Mouse (Mus musculus) hindbrain, embryonic 12.5 days (tissue): ENCODE measurements around the gene Ddx47. TPM values are rescaled to one million over a fixed set of nuclear protein-coding genes. Genes with fewer than 3 reads are reported as not detected.
A peak's percentile ranks its signal among the peaks of the same experiment; 100 is the strongest.

Experiments used
- ATAC-seq: fragments of 200-750 bp; cut with Nextera tagmentation; 2 replicates; pipeline ENCODE4 v1.8.0; 2017; ENCODE audit warnings: moderate TSS enrichment; ENCODE audit not compliant: low FRiP score
- H3K27ac ChIP-seq: fragments of 300-500 bp; sonication (generic); 2 replicates; pipeline ENCODE4 v1.5.1; 2016; ENCODE audit warnings: mild to moderate bottlenecking
- H3K27me3 ChIP-seq: fragments of 300-500 bp; sonication (generic); 2 replicates; pipeline ENCODE4 v1.6.1; 2016; ENCODE audit warnings: mild to moderate bottlenecking
- H3K36me3 ChIP-seq: fragments of 300-500 bp; sonication (generic); 2 replicates; pipeline ENCODE4 v1.6.1; 2016; ENCODE audit warnings: mild to moderate bottlenecking
- H3K4me1 ChIP-seq: fragments of 300-500 bp; sonication (generic); 2 replicates; pipeline ENCODE4 v1.6.1; 2016
- H3K4me2 ChIP-seq: fragments of 300-500 bp; sonication (generic); replicated peaks from 2 replicates; pipeline ENCODE4 v1.6.1; 2016; ENCODE audit warnings: mild to moderate bottlenecking
- H3K4me3 ChIP-seq: fragments of 300-500 bp; sonication (generic); 2 replicates; pipeline ENCODE4 v1.5.1; 2016; ENCODE audit warnings: mild to moderate bottlenecking
- H3K9ac ChIP-seq: fragments of 300-500 bp; sonication (generic); 2 replicates; pipeline ENCODE4 v1.6.1; 2016; ENCODE audit warnings: mild to moderate bottlenecking, moderate library complexity
- H3K9me3 ChIP-seq: fragments of 300-500 bp; sonication (generic); replicated peaks from 2 replicates; pipeline ENCODE4 v1.6.1; 2016; ENCODE audit warnings: mild to moderate bottlenecking
- WGBS: fragments of 180-500 bp; shearing (Covaris S2); methylation state at CpG from one replicate; pipeline ENCODE4 v1.1.7; 2016; 5-methylcytosine and 5-hydroxymethylcytosine counted together
- polyA plus RNA-seq: library from polyadenylated mRNA; unstranded; fragments of >200 nt; fragmentation: Nextera tagmentation; extraction: Ambion mirVana; gene quantifications from 2 replicates; pipeline ENCODE4 v1.2.1, GENCODE M21; 2016

Ddx47 gene
- polyA plus RNA-seq, 1 experiment from 2014 or later: 84.0 TPM

GRCm38 (mm10) chr6:135019564-135019963 lies 8.2 kb downstream of the Ddx47 start:
- 94% methylated on average over 10 of the region's 10 CpGs for WGBS

GRCm38 (mm10) chr6:135021633-135022032 lies 10.2 kb downstream of the Ddx47 start:
- Histone ChIP-seq H3K9me3 (no peaks in the 10 kb centered on the region), H3K36me3 (peaks cover 83% of the 10 kb centered on the region), H3K4me2 (no peak overlapping the region), H3K4me1 (no peaks in the 10 kb centered on the region), H3K27ac (no peak overlapping the region), H3K4me3 (no peak overlapping the region), H3K27me3 (no peaks in the 10 kb centered on the region), H3K9ac (no peak overlapping the region)
- WGBS: 84% methylated on average over 3 of the region's 3 CpGs
- ATAC-seq: no peak

More at GRCm38 (mm10) chr6:135019564-135019963, 8.2 kb downstream of the Ddx47 start:
- no peak overlapping the region for H3K27ac ChIP-seq
- no peak for ATAC-seq
- H3K4me3 ChIP-seq: no peak overlapping the region
- no peaks in the 10 kb centered on the region for H3K4me1 ChIP-seq
- H3K9me3 ChIP-seq: no peaks in the 10 kb centered on the region
- H3K9ac ChIP-seq: no peak overlapping the region
- H3K36me3 ChIP-seq: peaks cover 98% of the 10 kb centered on the region
- no peaks in the 10 kb centered on the region for H3K27me3 ChIP-seq
- H3K4me2 ChIP-seq: no peak overlapping the region

- 93% methylated on average over 14 of the region's 14 CpGs for WGBS
- Histone ChIP-seq H3K4me3 (no peak overlapping the region), H3K27ac (no peak overlapping the region), H3K9me3 (no peaks in the 10 kb centered on the region), H3K4me1 (no peaks in the 10 kb centered on the region), H3K4me2 (no peak overlapping the region), H3K27me3 (no peaks in the 10 kb centered on the region), H3K9ac (no peak overlapping the region), H3K36me3 (peaks cover 65% of the 10 kb centered on the region)
- ATAC-seq: no peak
Measured at GRCm38 (mm10) chr6:135023379-135023778, 12.0 kb downstream of the Ddx47 start.

GRCm38 (mm10) chr6:135024781-135025420 lies 13.5 kb downstream of the Ddx47 start:
- H3K4me1 ChIP-seq: no peaks in the 10 kb centered on the region
- peaks cover 51% of the 10 kb centered on the region for H3K36me3 ChIP-seq
- no peaks in the 10 kb centered on the region for H3K27me3 ChIP-seq
- 100% methylated on average over 1 of the region's 1 CpGs for WGBS
- no peak overlapping the region for H3K4me2 ChIP-seq
- H3K9ac ChIP-seq: no peak overlapping the region
- no peak overlapping the region for H3K4me3 ChIP-seq
- H3K27ac ChIP-seq: no peak overlapping the region
- no peak for ATAC-seq
- H3K9me3 ChIP-seq: no peaks in the 10 kb centered on the region

- H3K36me3 ChIP-seq: peaks cover 38% of the 10 kb centered on the region
- WGBS: 13% methylated on average over 3 of the region's 3 CpGs
Measured at GRCm38 (mm10) chr6:135026232-135026631, 14.8 kb downstream of the Ddx47 start.

GRCm38 (mm10) chr6:135026755-135027154 lies 15.3 kb downstream of the Ddx47 start:
- ATAC-seq: no peak

More at GRCm38 (mm10) chr6:135026232-135026631, 14.8 kb downstream of the Ddx47 start:
- Histone ChIP-seq H3K4me3 (no peak overlapping the region), H3K27me3 (no peaks in the 10 kb centered on the region), H3K27ac (no peak overlapping the region), H3K9me3 (no peaks in the 10 kb centered on the region), H3K4me2 (no peak overlapping the region), H3K4me1 (no peaks in the 10 kb centered on the region), H3K9ac (no peak overlapping the region)
- 0 out of 2 replicates have a peak, but pooled peaks have one; percentile 16 for ATAC-seq

GRCm38 (mm10) chr6:135029246-135029645 lies 17.8 kb downstream of the Ddx47 start:
- no peak overlapping the region for H3K4me2 ChIP-seq
- ATAC-seq: no peak
- no peaks in the 10 kb centered on the region for H3K27me3 ChIP-seq
- no peaks in the 10 kb centered on the region for H3K4me1 ChIP-seq
- H3K9me3 ChIP-seq: no peaks in the 10 kb centered on the region
- no peak overlapping the region for H3K4me3 ChIP-seq
- peaks cover 9% of the 10 kb centered on the region for H3K36me3 ChIP-seq
- H3K27ac ChIP-seq: no peak overlapping the region
- H3K9ac ChIP-seq: no peak overlapping the region
- WGBS: 68% methylated on average over 4 of the region's 4 CpGs

More at GRCm38 (mm10) chr6:135026755-135027154, 15.3 kb downstream of the Ddx47 start:
- WGBS: 86% methylated on average over 2 of the region's 2 CpGs
- H3K27ac ChIP-seq: no peak overlapping the region
- peaks cover 33% of the 10 kb centered on the region for H3K36me3 ChIP-seq
- H3K4me1 ChIP-seq: no peaks in the 10 kb centered on the region
- no peak overlapping the region for H3K4me2 ChIP-seq
- H3K9me3 ChIP-seq: no peaks in the 10 kb centered on the region
- H3K9ac ChIP-seq: no peak overlapping the region
- H3K4me3 ChIP-seq: no peak overlapping the region
- H3K27me3 ChIP-seq: no peaks in the 10 kb centered on the region

GRCm38 (mm10) chr6:135038674-135039073 lies 27.3 kb downstream of the Ddx47 start:
- ATAC-seq: no peak
- H3K9me3 ChIP-seq: no peaks in the 10 kb centered on the region

GRCm38 (mm10) chr6:135040275-135040871 lies 29.0 kb downstream of the Ddx47 start:
- no peak for ATAC-seq
- H3K27ac ChIP-seq: no peak overlapping the region
- no peak overlapping the region for H3K4me3 ChIP-seq
- H3K4me2 ChIP-seq: peak overlapping the region; percentile 38
- 4% methylated on average over 21 of the region's 21 CpGs for WGBS
- H3K27me3 ChIP-seq: peaks cover 19% of the 10 kb centered on the region
- no peaks in the 10 kb centered on the region for H3K36me3 ChIP-seq
- peaks cover 10% of the 10 kb centered on the region; the same call in 1 of the 2 replicates for H3K4me1 ChIP-seq
- no peak overlapping the region for H3K9ac ChIP-seq
- H3K9me3 ChIP-seq: no peaks in the 10 kb centered on the region

More at GRCm38 (mm10) chr6:135038674-135039073, 27.3 kb downstream of the Ddx47 start:
- no peak overlapping the region for H3K4me2 ChIP-seq
- H3K9ac ChIP-seq: no peak overlapping the region
- H3K4me1 ChIP-seq: peaks cover 10% of the 10 kb centered on the region; the same call in 1 of the 2 replicates
- H3K27me3 ChIP-seq: peaks cover 19% of the 10 kb centered on the region
- 50% methylated on average over 3 of the region's 3 CpGs for WGBS
- H3K36me3 ChIP-seq: no peaks in the 10 kb centered on the region
- no peak overlapping the region for H3K27ac ChIP-seq
- no peak overlapping the region for H3K4me3 ChIP-seq

GRCm38 (mm10) chr6:135041930-135042329 lies 30.5 kb downstream of the Ddx47 start:
- WGBS: 36% methylated on average over 3 of the region's 3 CpGs
- H3K9ac ChIP-seq: no peak overlapping the region

GRCm38 (mm10) chr6:135047276-135047675 lies 35.9 kb downstream of the Ddx47 start:
- H3K27ac ChIP-seq: no peak overlapping the region
- H3K27me3 ChIP-seq: peaks cover 2% of the 10 kb centered on the region; the same call in 1 of the 2 replicates
- ATAC-seq: no peak
- no peak overlapping the region for H3K4me3 ChIP-seq
- no peak overlapping the region for H3K4me2 ChIP-seq
- no peaks in the 10 kb centered on the region for H3K4me1 ChIP-seq
- H3K9me3 ChIP-seq: no peaks in the 10 kb centered on the region
- H3K9ac ChIP-seq: no peak overlapping the region
- 84% methylated on average over 9 of the region's 9 CpGs for WGBS
- H3K36me3 ChIP-seq: no peaks in the 10 kb centered on the region

More at GRCm38 (mm10) chr6:135041930-135042329, 30.5 kb downstream of the Ddx47 start:
- Histone ChIP-seq H3K4me3 (no peak overlapping the region), H3K36me3 (no peaks in the 10 kb centered on the region), H3K9me3 (no peaks in the 10 kb centered on the region), H3K27me3 (peaks cover 19% of the 10 kb centered on the region), H3K27ac (no peak overlapping the region), H3K4me1 (peaks cover 10% of the 10 kb centered on the region; the same call in 1 of the 2 replicates), H3K4me2 (no peak overlapping the region)
- no peak for ATAC-seq

- H3K9ac ChIP-seq: no peak overlapping the region
- H3K36me3 ChIP-seq: no peaks in the 10 kb centered on the region
- H3K4me2 ChIP-seq: no peak overlapping the region
- H3K4me1 ChIP-seq: no peaks in the 10 kb centered on the region
- no peak overlapping the region for H3K27ac ChIP-seq
- no peak overlapping the region for H3K4me3 ChIP-seq
- 88% methylated on average over 6 of the region's 6 CpGs for WGBS
- ATAC-seq: no peak
- H3K27me3 ChIP-seq: peaks cover 2% of the 10 kb centered on the region; the same call in 1 of the 2 replicates
- no peaks in the 10 kb centered on the region for H3K9me3 ChIP-seq
Measured at GRCm38 (mm10) chr6:135048509-135048908, 37.1 kb downstream of the Ddx47 start.
